Mouse (Mus musculus): Measurements from ENCODE around the gene Nr1i2. TPM values are rescaled to one million over a fixed set of nuclear protein-coding genes. Genes with fewer than 3 reads are reported as not detected.

Gene Nr1i2
- total and polyA plus RNA-seq, 2 experiments: 45.8 to 72.3 TPM

DNA sequence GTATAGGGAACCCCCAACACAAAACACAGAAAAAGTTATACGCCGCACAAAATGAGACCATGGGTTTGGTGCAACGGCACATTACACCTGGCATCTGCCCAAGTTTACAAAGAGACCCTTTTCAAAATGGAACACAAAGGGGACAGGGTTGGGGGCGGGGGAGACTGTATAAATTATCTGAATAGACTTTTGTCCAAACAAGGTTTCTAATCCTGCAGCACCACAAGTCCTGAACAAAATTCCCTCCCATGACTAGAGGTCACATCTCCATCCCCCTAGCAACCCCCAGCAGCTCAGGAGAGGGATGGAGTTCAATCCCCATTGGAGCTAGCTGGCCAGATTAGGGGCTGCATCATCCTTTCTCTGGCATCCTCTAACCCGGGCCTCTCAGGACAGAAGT is 22.1 kb downstream of the Nr1i2 start:
- H3K4me3 ChIP-seq (ENCODE audit: insufficient read depth, low read depth, low read length): no peak overlapping the region
- H3K4me1 ChIP-seq (ENCODE audit: control insufficient read depth, insufficient read depth, low read length): peaks cover 6% of the 10 kb centered on the region; the same call in 1 of the 2 replicates
- H3K27me3 ChIP-seq (ENCODE audit: control insufficient read depth, insufficient read depth, low read length): no peaks in the 10 kb centered on the region
- H3K27ac ChIP-seq (replicated peaks; ENCODE audit: insufficient read depth, low read depth, low read length): no peak overlapping the region
- 77% methylated on average over 5 of the region's 5 CpGs for WGBS
- no peak for DNase-seq (ENCODE audit: extremely low read depth, low read depth, low spot score)
- H3K9ac ChIP-seq (ENCODE audit: low read depth, low read length): no peak overlapping the region
- TF ChIP-seq POLR2A (IDR thresholded peaks at IDR 0.05; ENCODE audit: extremely low read depth, insufficient read depth, low read length) (no peak), CTCF (IDR thresholded peaks at IDR 0.05; ENCODE audit: low read depth, low read length) (no peak)
- H3K36me3 ChIP-seq (ENCODE audit: control insufficient read depth, insufficient read depth, low read length): peaks cover 6% of the 10 kb centered on the region
- H3K79me2 ChIP-seq (ENCODE audit: control insufficient read depth, insufficient read depth, low read length): peaks cover 32% of the 10 kb centered on the region; the same call in 1 of the 2 replicates

DNA sequence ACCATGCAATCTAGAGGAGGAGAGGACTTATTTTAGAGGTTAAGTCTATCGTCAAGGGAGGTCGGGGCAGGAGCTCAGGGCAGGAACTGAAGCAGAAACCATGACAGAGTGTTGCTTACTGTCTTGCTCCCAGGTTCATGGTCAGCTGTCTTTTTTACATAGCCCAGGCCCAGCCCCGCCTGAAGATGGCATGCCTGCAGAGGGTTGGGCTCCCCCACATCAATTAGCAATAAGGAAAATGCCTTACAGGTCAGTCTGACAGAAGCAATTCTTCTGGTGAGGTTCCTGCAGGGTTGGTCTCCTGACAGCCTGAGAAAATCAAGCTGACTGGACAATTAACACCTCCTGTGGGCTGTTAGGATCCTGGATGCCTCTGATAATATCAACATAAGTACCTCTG is 23.0 kb downstream of the Nr1i2 start:
- peaks cover 11% of the 10 kb centered on the region for H3K36me3 ChIP-seq (ENCODE audit: control insufficient read depth, insufficient read depth, low read length)
- 61% methylated on average over 3 of the region's 3 CpGs for WGBS

DNA sequence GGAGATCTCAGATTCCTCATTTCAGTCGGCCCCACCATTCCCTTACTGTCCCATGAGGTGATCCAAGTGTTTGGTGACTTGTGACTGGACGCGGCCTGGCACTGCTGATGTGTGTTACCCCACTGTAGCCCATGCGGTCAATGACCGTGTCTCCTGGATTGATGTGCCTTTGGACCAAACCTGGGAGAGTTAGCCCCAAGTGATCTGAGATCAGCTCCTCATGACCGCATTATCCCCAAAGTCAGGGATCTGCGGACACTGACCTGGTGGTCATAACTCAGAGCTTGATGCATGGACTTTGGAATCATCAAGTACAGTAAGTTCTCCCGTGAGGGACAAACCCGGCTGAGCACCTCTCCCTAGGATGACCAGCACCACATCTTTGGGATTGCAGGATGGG is 38.7 kb downstream of the Nr1i2 start:
- Histone ChIP-seq H3K79me2 (ENCODE audit: control insufficient read depth, insufficient read depth, low read length) (no peaks in the 10 kb centered on the region), H3K4me3 (ENCODE audit: insufficient read depth, low read depth, low read length) (no peak overlapping the region), H3K4me1 (ENCODE audit: control insufficient read depth, insufficient read depth, low read length) (no peaks in the 10 kb centered on the region), H3K27me3 (ENCODE audit: control insufficient read depth, insufficient read depth, low read length) (no peaks in the 10 kb centered on the region), H3K27ac (replicated peaks; ENCODE audit: insufficient read depth, low read depth, low read length) (no peak overlapping the region), H3K36me3 (ENCODE audit: control insufficient read depth, insufficient read depth, low read length) (peaks cover 52% of the 10 kb centered on the region), H3K9ac (ENCODE audit: low read depth, low read length) (no peak overlapping the region)
- WGBS: 67% methylated on average over 9 of the region's 9 CpGs
- peak; percentile 90 for DNase-seq (ENCODE audit: extremely low read depth, low read depth, low spot score)
- TF ChIP-seq POLR2A (IDR thresholded peaks at IDR 0.05; ENCODE audit: extremely low read depth, insufficient read depth, low read length): no peak
- TF ChIP-seq CTCF (IDR thresholded peaks at IDR 0.05; ENCODE audit: low read depth, low read length): no peak

More for the DNA sequence above, 23.0 kb downstream of the Nr1i2 start:
- peaks cover 6% of the 10 kb centered on the region; the same call in 1 of the 2 replicates for H3K4me1 ChIP-seq (ENCODE audit: control insufficient read depth, insufficient read depth, low read length)
- DNase-seq (ENCODE audit: extremely low read depth, low read depth, low spot score): no peak
- H3K27ac ChIP-seq (replicated peaks; ENCODE audit: insufficient read depth, low read depth, low read length): no peak overlapping the region
- no peak overlapping the region for H3K9ac ChIP-seq (ENCODE audit: low read depth, low read length)
- H3K27me3 ChIP-seq (ENCODE audit: control insufficient read depth, insufficient read depth, low read length): no peaks in the 10 kb centered on the region
- TF ChIP-seq CTCF (IDR thresholded peaks at IDR 0.05; ENCODE audit: low read depth, low read length) (no peak), POLR2A (IDR thresholded peaks at IDR 0.05; ENCODE audit: extremely low read depth, insufficient read depth, low read length) (no peak)
- peaks cover 24% of the 10 kb centered on the region; the same call in 1 of the 2 replicates for H3K79me2 ChIP-seq (ENCODE audit: control insufficient read depth, insufficient read depth, low read length)
- H3K4me3 ChIP-seq (ENCODE audit: insufficient read depth, low read depth, low read length): no peak overlapping the region

DNA sequence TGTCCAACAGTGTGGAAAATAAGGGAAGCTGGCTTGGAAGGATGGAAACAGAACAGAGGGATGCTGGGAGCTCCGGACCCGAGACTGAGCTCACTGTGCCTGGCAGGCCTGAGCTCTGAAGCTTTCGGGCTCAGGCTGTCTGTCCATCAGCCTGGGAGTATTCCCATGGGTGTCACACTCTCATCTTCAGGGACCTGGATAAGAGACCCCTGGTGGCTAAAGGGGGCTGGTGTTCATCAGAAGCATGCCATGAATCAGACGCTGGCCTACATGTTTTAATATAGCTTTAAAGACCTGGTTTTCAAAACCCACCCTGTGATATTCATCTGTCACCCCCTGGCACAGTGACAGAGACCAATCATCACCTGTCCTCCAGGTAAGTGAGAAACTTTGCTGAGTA is 39.5 kb downstream of the Nr1i2 start:
- no peaks in the 10 kb centered on the region for H3K79me2 ChIP-seq (ENCODE audit: control insufficient read depth, insufficient read depth, low read length)
- H3K4me3 ChIP-seq (ENCODE audit: insufficient read depth, low read depth, low read length): no peak overlapping the region
- H3K9ac ChIP-seq (ENCODE audit: low read depth, low read length): no peak overlapping the region
- DNase-seq (ENCODE audit: extremely low read depth, low read depth, low spot score): no peak
- H3K4me1 ChIP-seq (ENCODE audit: control insufficient read depth, insufficient read depth, low read length): no peaks in the 10 kb centered on the region
- H3K36me3 ChIP-seq (ENCODE audit: control insufficient read depth, insufficient read depth, low read length): peaks cover 50% of the 10 kb centered on the region
- 87% methylated on average over 4 of the region's 4 CpGs for WGBS
- no peak overlapping the region for H3K27ac ChIP-seq (replicated peaks; ENCODE audit: insufficient read depth, low read depth, low read length)
- TF ChIP-seq CTCF (IDR thresholded peaks at IDR 0.05; ENCODE audit: low read depth, low read length) (no peak), POLR2A (IDR thresholded peaks at IDR 0.05; ENCODE audit: extremely low read depth, insufficient read depth, low read length) (no peak)
- H3K27me3 ChIP-seq (ENCODE audit: control insufficient read depth, insufficient read depth, low read length): no peaks in the 10 kb centered on the region

DNA sequence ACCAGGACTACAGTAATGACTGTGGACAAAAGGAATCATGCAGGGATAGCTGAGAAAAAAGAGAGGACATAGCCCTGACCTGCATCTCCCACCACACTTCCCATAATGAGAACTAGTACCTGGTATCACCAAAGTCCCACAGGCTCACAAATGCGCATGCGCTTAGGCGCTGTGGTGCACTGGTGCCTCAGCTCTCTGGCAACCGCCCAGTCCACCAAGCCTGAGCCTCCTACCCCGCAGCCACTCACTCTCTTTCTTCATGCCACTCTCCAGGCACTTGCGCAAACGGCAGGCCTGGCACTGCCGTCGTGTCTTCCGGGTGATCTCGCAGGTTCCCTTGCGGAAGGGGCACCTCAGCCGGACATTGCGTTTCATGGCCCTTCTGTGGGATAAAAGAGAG is 40.6 kb downstream of the Nr1i2 start:
- DNase-seq (ENCODE audit: extremely low read depth, low read depth, low spot score): no peak
- H3K36me3 ChIP-seq (ENCODE audit: control insufficient read depth, insufficient read depth, low read length): peaks cover 48% of the 10 kb centered on the region
- H3K27ac ChIP-seq (replicated peaks; ENCODE audit: insufficient read depth, low read depth, low read length): no peak overlapping the region
- H3K4me3 ChIP-seq (ENCODE audit: insufficient read depth, low read depth, low read length): no peak overlapping the region
- H3K9ac ChIP-seq (ENCODE audit: low read depth, low read length): no peak overlapping the region
- H3K27me3 ChIP-seq (ENCODE audit: control insufficient read depth, insufficient read depth, low read length): no peaks in the 10 kb centered on the region
- no peaks in the 10 kb centered on the region for H3K79me2 ChIP-seq (ENCODE audit: control insufficient read depth, insufficient read depth, low read length)
- TF ChIP-seq POLR2A (IDR thresholded peaks at IDR 0.05; ENCODE audit: extremely low read depth, insufficient read depth, low read length) (no peak), CTCF (IDR thresholded peaks at IDR 0.05; ENCODE audit: low read depth, low read length) (no peak)
- 77% methylated on average over 14 of the region's 14 CpGs for WGBS
- H3K4me1 ChIP-seq (ENCODE audit: control insufficient read depth, insufficient read depth, low read length): no peaks in the 10 kb centered on the region

DNA sequence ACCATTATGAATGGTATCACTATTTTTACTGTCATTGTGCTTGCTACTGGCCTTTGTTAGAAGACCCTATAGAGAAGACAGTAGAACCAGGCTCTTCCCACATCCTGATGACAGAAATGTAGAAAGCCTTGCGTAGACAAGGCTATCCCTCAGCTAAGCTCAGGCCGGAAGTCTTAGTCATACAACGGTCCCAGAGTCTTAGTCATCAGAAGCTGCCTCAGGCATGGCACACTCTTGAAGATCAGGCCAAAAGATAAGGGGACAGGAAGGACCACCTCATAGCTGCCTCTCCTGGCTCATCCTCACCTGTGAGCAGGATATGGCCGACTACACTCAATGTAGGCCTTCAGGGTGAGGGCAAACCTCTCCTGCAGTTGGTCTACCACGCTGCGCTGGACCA is 44.2 kb downstream of the Nr1i2 start:
- H3K79me2 ChIP-seq (ENCODE audit: control insufficient read depth, insufficient read depth, low read length): no peaks in the 10 kb centered on the region
- H3K27ac ChIP-seq (replicated peaks; ENCODE audit: insufficient read depth, low read depth, low read length): no peak overlapping the region
- H3K27me3 ChIP-seq (ENCODE audit: control insufficient read depth, insufficient read depth, low read length): no peaks in the 10 kb centered on the region
- H3K4me1 ChIP-seq (ENCODE audit: control insufficient read depth, insufficient read depth, low read length): no peaks in the 10 kb centered on the region
- no peak for TF ChIP-seq POLR2A (IDR thresholded peaks at IDR 0.05; ENCODE audit: extremely low read depth, insufficient read depth, low read length)
- no peak for TF ChIP-seq CTCF (IDR thresholded peaks at IDR 0.05; ENCODE audit: low read depth, low read length)
- 92% methylated on average over 6 of the region's 6 CpGs for WGBS
- no peak for DNase-seq (ENCODE audit: extremely low read depth, low read depth, low spot score)
- peaks cover 39% of the 10 kb centered on the region for H3K36me3 ChIP-seq (ENCODE audit: control insufficient read depth, insufficient read depth, low read length)
- H3K4me3 ChIP-seq (ENCODE audit: insufficient read depth, low read depth, low read length): no peak overlapping the region
- H3K9ac ChIP-seq (ENCODE audit: low read depth, low read length): no peak overlapping the region

Measured in liver, adult 2 months (tissue).